Mouse (Mus musculus) cerebellum, postnatal 14 days (tissue): ENCODE results near the gene Ankrd33b.

Source experiments
- DNase-seq, 2 experiments: peaks; one replicate each; pipeline ENCODE4 v3.0.0; 2021; ENCODE audit warnings: mixed read lengths in 2 of 2

Ankrd33b gene

DNA sequence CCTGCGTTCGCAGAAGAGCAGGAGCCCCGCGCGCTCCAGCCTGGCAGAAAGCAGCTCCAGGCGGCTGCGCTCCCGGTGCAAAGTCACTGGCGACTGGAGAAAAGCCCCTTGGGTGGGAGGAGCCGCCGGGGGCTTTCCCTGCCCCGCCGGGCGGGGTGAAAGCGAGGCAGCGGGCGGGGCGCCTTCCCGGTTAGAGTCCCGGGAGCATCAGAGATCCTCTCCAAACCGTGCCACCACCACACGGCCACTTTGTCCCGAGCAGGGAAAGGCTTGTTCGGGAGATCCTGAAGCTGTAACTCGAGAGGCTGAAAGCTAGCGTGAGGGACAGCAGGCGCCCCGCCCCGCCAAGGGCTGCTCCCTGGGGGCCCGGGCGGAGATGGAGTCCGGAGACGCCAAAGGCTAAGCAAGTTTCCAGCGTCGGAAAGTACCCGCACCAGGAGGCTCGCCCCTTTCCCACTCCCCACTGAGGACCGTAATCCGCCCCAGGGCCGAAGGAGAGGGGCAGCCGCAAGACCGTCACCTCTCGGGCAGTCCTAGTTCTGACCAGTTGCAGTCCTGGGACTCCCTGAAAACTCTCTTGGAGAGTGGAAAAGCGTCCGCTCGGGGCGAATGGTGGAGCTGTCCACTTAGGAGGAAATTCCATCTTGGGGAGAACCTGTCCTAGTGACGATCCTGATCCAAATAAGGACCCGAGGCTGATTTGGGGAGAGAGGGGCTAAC is at the start of gene Ankrd33b:
Gene Ankrd33b, minus strand, starts transcription at position 246 of the 720 bp plus-strand sequence.
- DNase-seq = peak; percentile 25 to 30

DNA sequence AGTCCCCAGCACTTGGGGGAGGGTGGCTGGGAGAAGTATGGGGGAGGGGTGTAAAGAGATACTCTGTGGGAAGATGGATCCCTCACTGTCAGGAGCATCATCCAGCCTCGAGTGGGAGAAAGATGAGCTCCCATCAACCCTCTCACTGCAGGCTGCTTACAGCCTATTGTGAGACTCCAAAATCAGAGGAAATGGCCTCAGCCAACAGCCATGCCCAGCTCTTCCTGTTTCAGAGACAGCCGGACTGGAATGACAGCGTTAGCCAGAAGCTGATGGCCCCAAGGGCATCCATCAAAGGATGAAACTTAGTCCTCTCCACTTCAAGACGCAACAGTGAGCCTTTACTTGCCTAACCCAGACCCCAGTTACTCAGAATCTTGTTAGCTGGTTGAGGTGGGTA is 47.7 kb upstream of the Ankrd33b start:
- no peak for DNase-seq

DNA sequence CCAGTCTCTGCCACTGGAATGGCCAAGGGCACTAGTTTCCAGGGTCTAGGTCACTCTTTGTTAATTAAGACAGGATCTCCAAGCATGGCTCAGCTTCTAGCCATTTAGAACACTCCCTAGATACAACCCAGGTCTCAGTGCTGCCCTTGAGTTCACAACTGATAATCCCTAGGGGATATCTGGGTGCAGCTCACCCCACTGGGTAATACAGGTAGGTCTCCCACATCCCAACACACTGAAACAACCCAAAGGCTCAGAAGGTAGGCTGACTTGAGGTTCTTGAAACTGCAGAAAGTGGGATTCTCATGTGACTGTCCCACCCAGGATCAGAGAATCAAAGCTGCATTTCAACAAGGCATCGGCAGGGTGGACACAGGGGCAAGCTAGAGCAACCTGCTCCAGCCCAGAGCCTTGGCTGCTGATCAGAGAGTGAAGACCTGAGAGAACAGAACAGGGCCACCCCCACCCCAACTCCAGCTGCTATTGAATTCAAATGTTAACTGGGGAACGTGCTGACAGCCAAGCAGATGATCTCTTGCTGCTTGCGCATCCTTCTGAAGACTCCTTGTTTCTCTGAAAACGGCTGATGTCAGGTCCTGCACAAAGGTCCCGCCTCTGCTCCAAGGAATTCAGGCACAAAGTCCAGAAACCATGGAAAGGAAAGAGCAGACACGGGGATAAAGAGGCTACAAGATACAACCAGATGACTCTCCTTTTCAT is 46.8 kb upstream of the Ankrd33b start:
- DNase-seq = no peak

DNA sequence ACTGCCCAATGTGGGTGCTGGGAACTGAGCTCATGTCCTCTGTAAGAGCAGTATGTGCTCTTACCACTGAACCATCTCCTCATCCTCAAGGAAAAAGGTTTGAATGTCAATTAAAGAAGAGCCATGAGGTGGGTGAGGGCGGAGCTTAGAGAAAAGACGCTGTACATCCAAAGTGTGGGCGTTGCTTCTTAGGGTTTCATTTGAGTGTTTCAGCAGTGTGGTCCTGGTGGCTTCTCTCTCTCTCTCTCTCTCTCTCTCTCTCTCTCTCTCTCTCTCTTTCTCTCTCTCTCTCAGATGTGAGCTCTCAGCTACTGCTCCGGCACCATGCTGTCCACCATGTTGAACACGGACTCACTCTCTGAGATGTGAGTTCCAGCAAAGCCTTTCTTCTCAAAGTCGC is 46.1 kb upstream of the Ankrd33b start:
- DNase-seq = no peak

DNA sequence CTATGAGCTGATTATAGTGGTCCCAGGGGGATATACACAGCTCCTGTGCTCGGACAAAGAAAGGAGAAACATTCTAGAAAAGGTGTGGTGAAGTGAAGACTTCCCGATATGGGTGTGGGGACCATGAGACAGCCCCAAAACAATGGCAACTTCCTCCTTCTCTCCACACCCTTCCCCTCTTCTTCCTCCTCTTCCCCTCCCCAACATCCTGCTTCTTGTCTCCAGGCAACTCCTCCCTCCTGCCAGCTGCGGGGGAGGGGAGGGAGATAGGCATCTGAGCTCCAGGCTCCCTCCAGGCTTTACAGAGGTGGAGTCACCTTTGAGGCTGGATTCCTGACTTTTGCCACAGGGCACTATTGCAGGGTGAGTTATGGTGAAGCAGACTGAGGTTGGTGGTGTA is 45.4 kb upstream of the Ankrd33b start:
- no peak for DNase-seq

DNA sequence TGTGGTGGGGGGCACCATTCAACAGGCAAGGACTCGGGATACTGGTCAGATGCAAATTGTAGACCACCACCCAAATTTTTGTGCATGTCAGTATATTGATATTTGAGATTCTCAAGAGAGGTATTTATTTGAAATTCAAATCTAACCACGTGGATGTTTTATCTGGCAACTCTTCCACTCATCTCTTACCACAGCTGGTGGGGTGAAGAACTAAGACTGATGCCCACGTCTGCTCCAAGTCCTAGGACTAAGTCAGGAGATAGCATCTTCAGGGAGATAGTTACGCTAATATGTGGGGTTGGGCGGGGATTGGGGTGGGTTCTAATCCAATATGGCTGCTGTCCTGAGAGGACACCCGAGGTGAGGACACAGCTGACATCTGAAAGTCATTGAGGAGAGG is 44.9 kb upstream of the Ankrd33b start:
- no peak for DNase-seq

DNA sequence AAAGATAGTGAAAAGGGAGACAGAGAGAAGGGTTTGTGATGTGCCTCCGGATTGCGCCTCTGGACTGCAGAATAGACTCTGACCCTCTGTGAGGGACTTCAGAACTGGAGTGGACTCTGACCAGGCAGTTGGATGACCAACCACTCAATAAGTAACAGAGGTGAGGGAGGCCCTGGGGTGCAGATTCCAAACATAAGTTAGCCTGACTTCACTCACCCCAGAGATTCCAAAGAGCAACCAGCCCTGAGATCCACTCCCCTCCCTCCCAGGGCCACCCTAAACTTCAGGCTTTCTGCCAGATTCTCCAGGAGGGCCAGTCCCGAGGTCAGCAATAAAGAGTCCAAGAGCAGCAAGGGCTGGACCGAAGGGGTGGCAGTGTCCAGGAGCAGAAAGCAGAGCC is 40.0 kb upstream of the Ankrd33b start:
- DNase-seq = no peak

DNA sequence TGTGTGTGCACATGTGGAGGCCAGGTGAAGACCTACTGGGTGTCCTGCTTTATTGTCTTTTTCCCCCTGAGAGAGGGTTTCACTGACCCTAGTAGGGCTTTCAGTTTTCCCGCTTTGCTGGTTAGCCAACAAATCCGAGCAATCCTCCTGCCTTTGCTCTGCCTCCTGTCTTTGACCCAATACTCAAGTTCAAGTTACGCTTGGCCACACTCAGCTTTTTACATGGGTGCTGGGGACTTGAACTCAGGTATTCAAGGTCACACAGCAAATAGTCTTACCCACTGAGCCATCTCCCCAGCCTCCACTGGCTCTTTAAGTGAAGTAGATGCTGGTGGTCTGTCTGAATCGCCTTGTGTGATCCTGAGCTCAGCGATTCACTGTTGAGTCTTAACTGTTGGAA is 39.4 kb upstream of the Ankrd33b start:
- DNase-seq = no peak

DNA sequence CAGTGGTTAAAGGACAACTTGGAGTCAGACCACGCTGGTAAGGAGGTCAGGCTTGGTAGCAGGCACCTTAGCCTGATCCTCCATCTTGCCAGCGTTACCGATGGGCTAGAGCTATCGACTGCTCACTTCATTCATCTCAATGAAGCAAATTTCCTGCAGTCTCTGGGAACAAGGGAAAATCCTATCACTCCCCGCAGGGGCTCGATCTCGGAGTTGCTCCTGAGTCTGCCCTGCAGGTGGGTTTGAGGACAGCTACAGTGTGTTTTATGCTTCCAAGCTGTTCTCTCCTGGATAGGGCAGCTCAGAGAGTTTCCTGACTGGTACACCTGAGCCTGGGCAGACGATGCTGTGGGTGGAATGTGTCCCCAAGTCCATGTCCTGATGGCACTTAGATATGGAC is 36.8 kb upstream of the Ankrd33b start:
- no peak for DNase-seq

DNA sequence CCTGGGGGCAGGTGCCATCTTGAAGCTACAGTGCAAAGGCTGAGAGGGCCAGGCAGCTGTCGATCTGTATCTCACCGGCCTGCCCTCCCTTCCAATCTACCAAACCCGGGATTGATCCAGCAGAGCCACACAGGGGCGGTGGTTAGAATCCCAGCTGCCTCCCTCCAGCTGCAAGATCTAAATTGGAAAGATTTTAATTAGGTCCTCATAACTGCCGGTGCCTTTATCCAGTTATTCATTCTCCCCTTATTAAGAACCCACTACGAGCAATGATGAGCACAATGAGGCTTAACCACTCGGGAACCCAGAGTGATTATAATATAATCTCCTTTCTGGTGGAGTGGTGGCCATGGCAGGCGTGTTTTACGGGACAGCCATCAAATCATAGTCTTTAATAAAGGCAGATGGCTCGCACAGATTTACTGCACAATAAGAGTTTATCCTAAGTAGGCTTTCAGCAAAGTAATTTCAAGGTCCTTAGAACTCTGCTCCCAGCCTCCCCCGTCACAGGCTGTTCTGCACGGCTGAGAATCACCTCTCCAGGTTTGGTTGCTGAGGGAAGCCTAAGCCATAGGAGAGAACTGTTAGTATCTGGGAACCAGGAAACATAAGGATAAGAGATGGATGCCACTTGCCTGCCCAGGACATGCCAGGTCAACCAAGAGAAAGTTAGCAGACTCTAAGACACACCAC is 34.8 kb upstream of the Ankrd33b start:
- no peak for DNase-seq

DNA sequence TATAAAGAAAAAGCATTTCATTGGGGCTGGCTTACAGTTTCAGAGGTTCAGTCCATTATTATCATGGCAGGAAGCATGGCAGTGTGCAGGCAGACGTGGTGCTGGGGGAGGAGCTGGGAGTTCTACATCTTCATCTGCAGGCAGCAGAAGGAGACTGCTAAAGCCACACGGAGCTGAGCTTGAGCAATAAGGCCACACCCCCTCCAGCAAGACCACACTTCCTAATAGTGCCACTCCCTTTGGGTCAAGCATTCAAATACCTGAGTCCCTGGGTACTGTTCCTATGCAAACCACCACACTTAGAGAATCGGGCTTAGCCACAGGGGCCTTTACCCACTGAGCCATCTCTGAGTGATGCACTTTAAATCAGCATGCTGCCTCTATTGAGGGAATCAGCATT is 33.4 kb upstream of the Ankrd33b start:
- DNase-seq = no peak

DNA sequence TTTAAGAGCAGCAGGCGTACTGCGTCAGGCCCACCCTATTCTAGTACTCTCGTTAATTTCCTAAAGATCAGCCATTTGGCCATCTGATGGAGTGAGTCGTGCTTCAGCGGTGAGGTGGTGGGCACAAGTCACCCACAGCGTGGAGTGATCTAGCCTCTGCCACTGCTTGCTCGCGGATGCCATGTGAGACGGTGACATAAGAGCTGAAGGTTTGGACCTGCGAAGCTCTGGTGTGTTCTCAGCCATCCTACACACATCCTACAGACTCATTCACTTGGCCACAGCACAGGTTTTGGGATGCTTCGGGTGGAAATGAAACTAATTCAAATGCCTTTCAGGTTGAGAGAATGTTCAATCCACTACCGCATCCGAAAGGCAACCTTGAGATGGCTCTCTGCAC is 31.2 kb upstream of the Ankrd33b start:
- no peak for DNase-seq

DNA sequence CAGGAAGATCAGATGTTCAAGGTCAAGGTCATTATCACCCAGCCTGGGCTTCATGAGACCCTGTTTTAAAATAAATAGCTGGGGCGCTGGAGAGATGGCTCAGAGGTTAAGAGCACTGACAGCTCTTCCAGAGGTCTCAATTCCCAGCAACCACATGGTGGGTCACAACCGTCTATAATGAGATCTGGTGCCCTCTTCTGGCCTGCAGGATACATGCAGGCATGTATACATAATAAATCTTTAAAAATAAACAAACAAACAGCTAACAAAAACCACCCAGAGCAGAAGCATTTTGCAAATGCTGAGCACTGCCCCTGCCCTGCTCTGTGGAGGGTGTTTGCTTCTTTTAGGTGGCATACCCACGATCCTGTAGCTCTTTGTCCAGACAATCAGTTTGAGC is 29.9 kb upstream of the Ankrd33b start:
- DNase-seq = no peak

DNA sequence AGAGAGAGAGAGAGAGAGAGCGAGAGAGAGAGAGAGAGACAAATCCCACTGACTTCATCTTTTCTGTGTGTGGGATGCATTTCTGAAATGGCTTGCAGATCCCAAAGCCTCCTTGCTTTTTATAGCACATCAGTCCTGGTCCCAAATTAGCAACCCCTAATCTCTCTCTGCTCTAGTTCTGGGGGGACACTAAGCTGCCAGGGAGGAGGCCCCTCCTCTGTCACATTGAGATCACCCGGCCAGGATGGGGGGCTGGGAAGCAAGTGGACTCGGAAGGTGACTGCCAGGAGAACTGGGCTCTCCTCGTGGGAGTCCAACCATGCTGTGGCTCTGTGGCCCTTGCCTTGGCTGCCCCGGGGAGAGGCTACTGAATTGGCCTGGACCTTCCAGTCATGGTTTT is 29.2 kb upstream of the Ankrd33b start:
- no peak for DNase-seq

DNA sequence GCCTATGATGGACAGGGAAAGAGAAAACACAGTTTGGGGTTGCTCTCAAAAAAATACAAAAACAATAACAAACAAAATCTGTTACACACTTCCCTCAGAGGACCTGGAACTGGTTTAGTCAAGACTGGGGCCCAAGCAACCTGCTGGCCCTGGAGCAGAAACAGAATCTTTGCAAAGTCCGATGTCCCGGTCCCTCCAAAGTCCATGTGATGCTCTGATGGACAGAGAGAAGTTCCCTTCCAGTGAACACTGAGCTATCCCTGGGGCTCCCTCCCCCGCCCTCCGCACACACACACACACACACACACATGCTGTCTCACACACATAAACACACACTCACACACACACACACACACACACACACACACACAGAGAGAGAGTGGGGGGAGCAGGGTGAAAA is 28.5 kb upstream of the Ankrd33b start:
- no peak for DNase-seq

DNA sequence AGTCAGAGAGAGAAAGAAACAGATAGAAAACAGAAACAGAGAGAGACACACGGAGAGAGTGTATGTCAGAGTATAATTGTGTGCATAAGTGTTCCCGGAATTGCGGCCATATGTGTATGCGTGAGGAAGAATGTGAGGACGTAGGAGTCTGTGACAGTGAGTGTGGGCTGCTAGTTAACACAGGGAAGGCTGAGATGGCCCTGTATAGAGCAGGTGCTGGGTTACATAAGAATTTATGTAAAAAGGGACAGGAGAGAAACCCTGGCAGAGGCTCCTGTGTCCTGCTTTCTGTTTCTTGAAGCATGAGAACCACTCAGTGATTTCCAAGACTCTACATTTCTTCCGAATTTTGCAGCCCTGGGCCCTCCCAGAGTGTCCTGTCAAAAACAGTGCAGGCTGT is 25.9 kb upstream of the Ankrd33b start:
- no peak for DNase-seq

DNA sequence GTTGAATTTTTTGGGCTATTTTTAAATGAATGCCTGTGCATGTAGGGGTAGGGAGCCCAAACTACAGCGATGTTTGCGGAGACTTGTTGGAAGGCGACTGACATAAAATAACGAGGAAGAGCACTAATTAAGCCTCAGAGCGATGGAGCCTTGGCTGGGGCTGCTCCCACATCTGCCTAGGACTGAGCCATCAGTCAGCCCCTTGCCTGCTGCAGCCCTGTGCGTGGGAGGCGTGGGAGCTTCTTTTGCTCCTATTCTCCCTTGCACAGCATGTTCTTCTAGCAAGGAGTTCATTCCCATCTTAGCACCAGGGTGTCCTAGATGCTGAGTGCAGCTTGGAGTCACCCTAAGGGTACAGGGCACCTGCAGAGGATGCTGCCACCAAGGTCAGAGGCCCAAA is 25.2 kb upstream of the Ankrd33b start:
- DNase-seq = no peak

DNA sequence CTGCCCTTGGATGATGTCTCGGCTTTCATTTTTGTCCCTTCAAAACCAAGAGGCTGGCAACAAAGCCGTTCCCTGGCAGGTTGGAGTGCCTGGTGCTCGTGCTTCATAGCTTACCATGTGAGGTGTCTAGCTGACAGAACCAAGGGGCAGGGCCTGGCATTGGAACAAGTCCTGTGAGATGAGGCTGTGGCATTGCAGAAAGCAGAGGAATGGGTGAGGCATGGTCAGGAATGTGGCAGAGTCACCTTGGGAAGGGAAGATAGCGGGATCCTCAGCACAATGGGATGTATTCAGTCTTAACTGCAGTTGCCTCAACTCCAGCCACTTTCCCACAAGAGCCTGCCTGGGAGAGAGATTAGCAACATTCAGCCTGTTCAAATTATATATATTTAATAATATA is 24.6 kb upstream of the Ankrd33b start:
- DNase-seq = no peak

DNA sequence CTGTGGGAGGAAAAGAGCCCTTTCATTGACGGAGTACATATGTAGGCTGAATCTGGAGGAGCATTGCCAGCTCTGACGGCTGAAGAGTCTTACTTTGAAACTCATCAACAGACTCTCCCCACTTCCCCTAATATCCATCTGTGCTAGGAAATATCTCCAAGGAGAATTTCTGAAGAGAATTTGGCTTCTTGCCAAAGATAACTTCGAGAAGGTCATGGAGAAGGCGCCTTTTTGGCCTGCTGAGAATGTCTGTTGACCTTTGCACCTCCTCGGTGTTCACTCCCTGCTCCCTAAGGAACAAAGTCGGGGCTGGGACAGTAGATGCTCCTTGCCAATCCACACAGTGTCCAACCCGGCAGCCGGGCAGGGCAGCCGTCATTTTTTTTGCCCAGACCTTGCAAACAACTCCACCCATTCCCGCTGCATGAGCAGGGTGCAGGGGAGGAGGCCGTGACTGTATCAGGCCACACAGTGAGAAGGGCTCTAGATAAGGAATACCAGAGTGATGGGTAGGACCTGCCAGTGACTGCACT is 14.5 kb upstream of the Ankrd33b start:
- no peak for DNase-seq

DNA sequence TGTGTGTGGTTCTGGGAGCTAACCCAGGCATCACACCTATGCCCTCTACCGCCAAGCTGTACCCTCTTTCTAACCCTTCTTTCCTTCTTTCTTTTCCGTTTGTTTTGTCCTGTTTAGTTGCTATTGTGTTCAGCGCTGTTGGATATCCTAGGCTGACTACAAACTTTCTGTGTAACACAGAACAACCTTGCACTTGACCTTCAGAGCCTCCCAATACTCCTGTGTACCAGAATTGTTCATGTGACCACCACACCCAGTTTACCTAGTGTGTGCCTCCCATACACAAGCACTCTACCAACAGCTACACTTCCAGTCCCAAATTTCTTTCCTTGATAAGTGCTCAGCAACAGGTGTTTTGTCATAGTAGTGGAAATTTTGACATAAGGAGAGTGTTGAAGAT is 11.9 kb upstream of the Ankrd33b start:
- DNase-seq = no peak

DNA sequence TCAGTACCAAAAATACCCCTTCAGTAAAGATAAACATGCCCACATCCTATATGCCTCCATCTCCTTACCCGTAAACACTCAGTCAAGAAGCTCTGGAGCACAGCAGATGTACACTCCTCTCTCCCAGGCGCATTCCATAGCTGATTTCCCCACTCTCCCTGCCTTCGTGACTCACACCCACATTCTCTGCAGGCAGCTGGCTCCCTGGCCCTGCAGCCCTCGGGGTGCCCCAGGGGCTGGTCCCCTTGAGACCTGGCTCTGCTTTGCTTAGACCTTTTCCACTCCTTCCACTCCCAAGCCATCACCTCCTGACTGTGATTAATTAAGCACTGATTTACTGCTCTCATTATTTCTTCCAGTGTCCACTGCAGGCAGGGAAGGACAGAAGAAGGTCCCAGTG is 7.7 kb upstream of the Ankrd33b start:
- no peak for DNase-seq

DNA sequence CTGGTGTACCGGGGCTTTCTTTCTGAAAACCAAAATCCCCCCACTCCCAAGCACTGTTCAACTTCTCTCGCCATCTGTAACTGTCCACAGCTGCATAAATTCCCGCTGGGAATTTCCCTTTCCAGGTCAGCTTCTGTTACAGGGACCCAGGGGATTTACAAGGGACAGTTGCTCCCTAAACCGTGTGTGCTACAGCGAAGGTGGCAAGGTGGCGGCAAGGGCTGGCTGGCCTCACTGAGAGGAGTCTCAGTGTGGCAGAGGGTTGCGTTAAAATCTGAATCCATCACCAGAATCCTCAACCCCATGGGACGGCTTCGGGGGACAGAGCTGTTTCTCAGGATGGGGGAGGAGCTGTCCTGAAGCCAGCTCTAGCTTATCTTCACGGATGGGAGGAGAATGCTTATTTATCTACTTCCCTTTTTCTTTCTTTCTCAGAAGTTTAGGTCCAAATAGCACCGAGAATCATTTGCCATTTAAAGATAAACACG is 1.6 kb upstream of the Ankrd33b start:
- no peak for DNase-seq

DNA sequence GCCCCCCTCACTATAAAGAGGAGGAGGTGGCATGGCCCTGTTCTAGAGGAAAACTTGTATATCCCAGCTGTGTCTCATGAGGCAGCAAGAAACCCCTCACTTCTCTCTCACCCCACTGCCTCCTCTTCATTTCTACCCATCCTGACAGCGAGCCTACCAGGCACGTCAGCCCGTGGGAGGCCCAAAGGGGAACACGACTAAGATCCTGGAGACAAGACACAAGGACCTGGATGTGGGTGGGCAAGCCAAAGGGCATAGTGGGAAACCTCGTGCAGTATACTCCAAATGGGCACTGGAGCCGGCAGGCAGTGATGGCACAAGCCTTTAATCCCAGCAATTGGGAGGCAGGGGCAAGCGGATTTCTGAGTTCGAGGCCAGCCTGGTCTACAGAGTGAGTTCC is 1.0 kb upstream of the Ankrd33b start:
- no peak for DNase-seq
